Mouse (Mus musculus): Measurements from ENCODE around the gene Mlc1.

Mlc1 gene

GRCm38 (mm10) chr15:88936619-88937290 is 42.1 kb downstream of the Mlc1 start:
- no peak for DNase-seq

DNA sequence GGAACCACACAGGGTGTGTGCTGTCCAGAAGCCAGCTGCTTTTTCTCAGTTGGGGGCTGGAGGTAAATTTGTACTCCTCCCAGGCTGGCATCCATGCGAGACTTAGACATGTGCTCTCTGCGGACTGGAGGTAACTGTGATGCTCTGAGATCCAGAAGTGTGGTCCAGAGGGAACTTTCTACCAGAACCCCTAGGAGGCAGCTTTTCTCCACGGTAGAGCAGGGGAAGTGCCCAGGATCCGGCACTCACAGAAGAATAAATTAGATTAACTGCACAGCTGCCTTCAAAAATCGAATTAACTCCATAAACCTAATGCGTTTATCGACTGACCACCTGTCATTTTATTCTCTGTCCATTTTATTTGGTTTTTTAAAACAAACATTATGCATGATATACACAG is 44.7 kb downstream of the Mlc1 start:
- no peak for DNase-seq

DNA sequence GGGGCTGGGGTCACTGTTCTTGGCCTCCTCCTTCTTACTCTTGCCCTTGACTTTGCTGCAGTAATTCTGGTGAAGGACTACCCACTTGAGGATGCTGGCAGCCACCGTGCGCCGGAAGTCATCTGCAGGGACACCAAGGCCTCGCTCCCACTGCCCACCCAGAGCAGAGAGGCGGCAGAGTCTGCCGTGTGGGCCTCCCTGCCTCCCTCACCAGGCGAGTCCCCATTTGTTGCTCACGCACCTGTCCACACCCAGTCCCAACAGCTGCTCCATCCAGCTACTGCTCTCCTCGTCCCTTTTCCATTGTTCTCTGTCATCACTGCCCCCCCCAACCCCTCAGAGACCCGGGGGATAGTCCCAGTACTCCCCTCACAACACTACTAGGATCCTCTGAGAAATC is 46.1 kb downstream of the Mlc1 start:
- DNase-seq, result no peak

DNA sequence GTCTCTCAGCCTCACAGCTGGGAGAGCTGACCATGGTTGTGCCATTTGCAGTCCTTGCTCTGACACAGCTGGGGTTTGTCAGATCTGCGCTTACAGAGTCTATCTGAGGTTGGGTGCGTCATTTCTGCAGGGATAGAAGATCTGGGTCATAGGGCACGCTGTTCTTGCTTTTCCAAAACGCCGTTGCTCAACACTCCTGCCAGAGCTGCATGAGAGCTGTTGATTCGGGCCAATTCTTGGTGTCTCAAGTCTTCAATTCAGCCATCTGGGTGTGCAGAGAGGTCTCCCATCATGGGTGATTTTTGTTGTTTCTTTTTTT is 56.9 kb downstream of the Mlc1 start:
- DNase-seq, result no peak

DNA sequence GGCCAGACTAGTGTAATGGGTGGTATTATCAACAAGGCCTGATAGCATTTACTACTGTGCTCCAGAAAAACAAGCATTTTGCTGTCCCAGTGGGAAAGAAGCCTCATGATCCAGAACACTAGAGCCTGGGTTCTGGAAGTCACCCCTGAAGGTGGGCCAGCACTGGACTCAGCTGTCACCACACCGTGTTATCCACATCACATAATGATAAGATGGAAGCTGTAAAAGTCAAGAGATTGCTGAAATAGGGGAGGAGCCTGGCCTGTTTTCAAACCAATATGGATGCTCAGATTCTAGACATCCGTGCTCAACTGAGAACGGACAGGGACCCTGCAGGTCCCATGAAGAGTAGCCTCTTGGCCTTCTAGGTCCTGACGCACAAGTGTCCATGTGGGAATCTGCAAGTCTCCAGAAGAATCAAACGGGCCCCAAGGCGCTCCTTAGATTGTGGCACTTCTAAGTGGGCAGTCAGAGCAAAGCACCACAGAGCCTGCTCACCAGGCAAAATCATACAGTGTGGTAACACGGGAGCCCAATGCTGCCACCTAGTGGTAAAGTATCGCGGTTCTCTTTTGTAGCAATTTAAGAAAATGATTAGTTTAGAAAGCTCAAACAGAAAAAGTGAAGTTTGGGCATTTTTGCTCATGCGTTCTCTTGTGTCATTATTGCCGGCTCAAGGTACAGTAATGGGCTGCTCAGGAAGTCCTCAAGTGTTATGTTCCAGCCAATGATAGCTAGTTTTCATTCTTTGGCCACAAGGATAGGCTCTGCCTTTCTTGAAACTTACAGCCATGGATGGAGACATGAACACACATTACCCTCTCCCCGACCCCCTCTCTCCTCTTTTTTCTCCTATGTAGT is 57.4 kb downstream of the Mlc1 start:
- peak; percentile 83 for DNase-seq

DNA sequence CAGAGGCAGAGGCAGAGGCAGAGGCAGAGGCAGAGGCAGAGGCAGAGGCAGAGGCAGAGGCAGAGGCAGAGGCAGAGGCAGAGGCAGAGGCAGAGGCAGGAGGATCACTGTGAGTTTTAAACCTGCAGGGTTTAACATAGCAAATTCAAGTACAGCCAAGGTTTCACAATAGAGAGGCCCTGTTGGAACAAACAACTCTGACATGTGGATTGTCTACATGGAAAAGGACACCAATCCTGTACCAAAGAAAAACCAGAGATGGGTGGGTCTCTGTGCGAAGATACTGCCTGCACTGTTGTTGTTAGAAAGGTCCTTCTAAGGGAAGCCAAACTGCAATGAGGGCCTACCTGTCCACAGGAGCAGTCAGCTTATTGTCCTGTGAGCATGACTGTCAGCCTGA is 58.7 kb downstream of the Mlc1 start:
- DNase-seq, result no peak

GRCm38 (mm10) chr15:88919328-88919727 is 59.5 kb downstream of the Mlc1 start:
- no peak for DNase-seq

GRCm38 (mm10) chr15:88917126-88917525 is 61.7 kb downstream of the Mlc1 start:
- no peak for DNase-seq

GRCm38 (mm10) chr15:88916366-88916765 is 62.4 kb downstream of the Mlc1 start:
- no peak for DNase-seq

GRCm38 (mm10) chr15:88915046-88915445 is 63.8 kb downstream of the Mlc1 start:
- no peak for DNase-seq

DNA sequence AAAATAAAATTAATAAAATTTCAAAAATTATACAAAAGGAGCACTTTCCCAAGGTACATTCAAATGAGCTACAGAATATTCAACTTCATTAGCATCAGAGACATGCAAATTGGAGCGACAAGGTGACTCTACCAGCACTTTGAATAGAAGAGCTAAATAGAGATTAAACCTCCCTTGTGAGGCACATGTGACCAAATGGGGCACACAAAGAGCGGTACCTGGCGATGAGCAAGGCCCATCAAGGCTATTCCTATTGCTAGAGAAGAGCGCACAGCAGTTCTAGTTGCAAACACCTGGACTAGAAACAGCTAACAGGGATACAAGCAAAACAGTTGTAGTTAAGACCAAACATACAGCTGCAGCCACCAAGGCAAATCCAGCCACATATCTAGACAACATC is 72.5 kb downstream of the Mlc1 start:
- DNase-seq, result no peak
